Mouse (Mus musculus) E14TG2a.4 (cell line): ENCODE data around the gene Stat2.

Source experiments
- H3K27me3 ChIP-seq: 2 replicates; pipeline ENCODE4 v1.6.1; 2014; ENCODE audit warnings: low read length, control low read depth; ENCODE audit not compliant: insufficient read depth
- H3K36me3 ChIP-seq: 2 replicates; pipeline ENCODE4 v1.6.1; 2014; ENCODE audit warnings: low read length, control low read depth; ENCODE audit not compliant: insufficient read depth
- H3K4me1 ChIP-seq: replicated peaks from 2 replicates; pipeline ENCODE4 v1.6.1; 2014; ENCODE audit warnings: low read depth, low read length, control low read depth
- H3K4me3 ChIP-seq: replicated peaks from 2 replicates; pipeline ENCODE4 v1.5.1; 2014; ENCODE audit warnings: mild to moderate bottlenecking, low read length
- H3K9me3 ChIP-seq: 2 replicates; pipeline ENCODE4 v1.6.1; 2014; ENCODE audit warnings: low read length, control low read depth
- CTCF ChIP-seq: conservative IDR thresholded peaks from 2 replicates; pipeline ENCODE4 v1.5.1; 2014; ENCODE audit warnings: low read length
- NANOG ChIP-seq: IDR thresholded peaks from 2 replicates; pipeline ENCODE4 v1.6.1; 2014; ENCODE audit warnings: borderline replicate concordance, low read length, mixed read lengths
- POU5F1 ChIP-seq: IDR thresholded peaks from 2 replicates; pipeline ENCODE4 v1.6.1; 2014; ENCODE audit warnings: low read length, borderline replicate concordance

Gene Stat2

DNA sequence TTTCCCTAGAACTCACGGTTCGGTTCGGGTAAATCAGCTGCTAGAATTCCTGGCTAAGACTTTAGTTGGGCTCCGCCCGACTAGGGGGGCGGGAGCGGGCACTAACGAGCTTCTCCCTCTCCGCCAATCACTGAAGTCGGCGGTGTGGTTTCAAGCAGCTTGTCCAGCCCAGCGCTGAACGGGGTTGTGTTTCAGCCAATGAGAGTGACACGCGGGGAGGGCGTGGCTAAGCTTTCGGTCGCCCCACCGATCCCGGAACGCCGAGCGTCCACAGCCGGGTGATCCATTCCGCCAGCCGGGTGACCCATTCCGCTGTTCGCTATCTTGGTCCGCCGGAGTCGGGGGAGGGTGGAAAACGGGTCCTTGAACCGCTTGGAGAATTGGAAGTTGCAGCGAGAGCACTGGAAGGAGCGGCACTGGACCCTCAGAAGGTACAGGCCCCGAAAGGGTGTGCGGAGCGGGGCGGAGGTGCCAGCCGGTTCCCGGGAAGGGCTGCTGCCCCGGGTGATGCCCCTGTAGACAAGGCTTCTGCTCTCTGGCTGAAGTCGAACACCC lies at the start of gene Stat2:
Gene Stat2 (plus strand): TSS at position 273 of the 555 bp plus-strand sequence.
- no peak for TF ChIP-seq CTCF
- TF ChIP-seq POU5F1 = no peak
- no peak for TF ChIP-seq NANOG
- Histone ChIP-seq H3K36me3 (peaks cover 13% of the 10 kb centered on the region), H3K4me1 (peaks cover 51% of the 10 kb centered on the region)

DNA sequence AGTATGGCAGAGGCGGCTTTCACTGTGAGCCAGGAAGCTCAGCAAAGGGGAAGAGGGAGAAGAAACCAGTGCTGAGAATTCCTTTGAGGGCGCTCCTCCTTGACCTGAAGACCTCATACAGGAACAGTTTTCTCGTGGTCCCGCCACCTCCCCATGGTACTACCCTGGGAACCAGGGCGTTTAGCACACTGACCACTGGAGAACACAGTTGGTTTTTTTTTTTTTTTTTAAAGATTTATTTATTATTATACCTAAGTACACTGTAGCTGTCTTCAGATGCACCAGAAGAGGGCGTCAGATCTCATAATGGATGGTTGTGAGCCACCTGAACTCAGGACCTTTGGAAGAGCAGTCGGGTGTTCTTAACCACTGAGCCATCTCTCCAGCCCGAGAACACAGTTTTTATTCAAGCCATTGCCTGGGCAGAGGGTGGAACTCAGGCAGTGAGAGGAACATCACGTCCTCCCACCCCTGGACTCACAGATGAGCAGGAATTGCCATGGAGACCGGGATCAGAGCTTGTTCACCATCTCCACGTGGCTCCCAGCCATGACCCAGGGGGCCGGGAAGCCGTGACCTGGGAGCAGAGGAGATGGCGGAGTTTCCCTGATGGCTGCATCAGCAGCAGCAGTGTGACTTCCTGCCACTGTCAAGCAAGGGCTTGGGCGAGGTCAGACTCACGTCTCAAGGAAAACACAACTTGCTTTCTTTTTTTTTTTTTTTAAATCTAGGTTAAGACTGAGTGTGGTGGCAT lies 48.6 kb upstream of the Stat2 start:
- H3K36me3 ChIP-seq = no peaks in the 10 kb centered on the region
- H3K9me3 ChIP-seq = no peaks in the 10 kb centered on the region
- peak overlapping the region; percentile 74 for H3K4me3 ChIP-seq
- peak; percentile 15 for TF ChIP-seq CTCF
- TF ChIP-seq POU5F1 = no peak
- no peak for TF ChIP-seq NANOG
- no peaks in the 10 kb centered on the region for H3K27me3 ChIP-seq
- H3K4me1 ChIP-seq = peaks cover 47% of the 10 kb centered on the region

More for the DNA sequence above, at the start of gene Stat2:
- Histone ChIP-seq H3K27me3 (no peaks in the 10 kb centered on the region), H3K9me3 (no peaks in the 10 kb centered on the region), H3K4me3 (peak within 1 kb of the TSS; percentile 95)

DNA sequence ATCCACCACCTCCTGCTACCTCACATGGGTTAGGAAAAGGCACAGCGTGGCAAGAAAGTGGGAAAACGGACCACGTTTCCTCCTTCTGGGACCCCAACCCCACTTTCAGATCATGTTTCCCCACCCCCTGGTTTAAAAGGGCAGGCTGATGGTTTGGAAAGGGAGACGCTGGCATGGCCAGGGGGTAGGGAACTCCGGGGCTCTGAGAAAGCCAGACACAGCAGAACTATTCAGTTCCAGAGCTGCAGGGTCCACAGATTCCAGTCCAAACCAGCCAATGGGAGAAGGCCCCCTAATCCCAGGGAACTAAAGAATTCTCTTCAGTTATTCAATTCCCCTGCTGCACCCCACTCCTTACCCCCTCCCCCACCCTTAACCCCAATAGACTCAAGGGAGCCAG lies 45.3 kb upstream of the Stat2 start:
- Histone ChIP-seq H3K9me3 (no peaks in the 10 kb centered on the region), H3K4me3 (peak overlapping the region; percentile 70), H3K27me3 (no peaks in the 10 kb centered on the region), H3K4me1 (peaks cover 71% of the 10 kb centered on the region), H3K36me3 (no peaks in the 10 kb centered on the region)
- no peak for TF ChIP-seq NANOG
- TF ChIP-seq POU5F1 = no peak
- no peak for TF ChIP-seq CTCF

GRCm38 (mm10) chr10:128225538-128225937 lies 44.8 kb upstream of the Stat2 start, which contains the start of gene Mip:
Mip (plus strand) TSS chr10:128225838.
- Histone ChIP-seq H3K36me3 (no peaks in the 10 kb centered on the region), H3K9me3 (no peaks in the 10 kb centered on the region), H3K4me1 (peaks cover 71% of the 10 kb centered on the region), H3K27me3 (no peaks in the 10 kb centered on the region), H3K4me3 (peak within 1 kb of the TSS; percentile 70)
- no peak for TF ChIP-seq NANOG

- no peak overlapping the region for H3K4me3 ChIP-seq
- H3K4me1 ChIP-seq = peaks cover 63% of the 10 kb centered on the region
- no peaks in the 10 kb centered on the region for H3K9me3 ChIP-seq
- no peaks in the 10 kb centered on the region for H3K36me3 ChIP-seq
- H3K27me3 ChIP-seq = no peaks in the 10 kb centered on the region
- TF ChIP-seq NANOG = no peak
- TF ChIP-seq POU5F1 = no peak
- no peak for TF ChIP-seq CTCF
Observed at GRCm38 (mm10) chr10:128227592-128227991, 42.8 kb upstream of the Stat2 start.

DNA sequence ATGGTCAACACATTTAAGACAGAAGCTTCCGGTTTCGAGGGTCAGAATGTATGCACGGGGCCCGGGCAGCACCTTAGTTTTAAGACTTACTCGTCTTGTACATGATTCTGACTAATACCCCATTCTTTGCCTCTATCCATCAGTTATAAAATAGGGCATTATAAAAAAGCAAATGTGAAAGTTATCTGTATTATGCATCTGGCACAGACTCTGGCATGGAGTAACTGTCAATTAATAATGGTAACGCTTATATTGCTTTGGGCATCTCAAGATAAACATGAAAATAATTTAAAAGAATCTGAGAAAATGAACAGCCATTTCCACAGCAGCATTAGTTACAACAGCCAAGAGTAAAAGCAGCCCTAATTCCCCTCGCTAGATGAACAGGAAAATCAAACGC lies 42.4 kb upstream of the Stat2 start:
- peaks cover 67% of the 10 kb centered on the region for H3K4me1 ChIP-seq
- no peaks in the 10 kb centered on the region for H3K9me3 ChIP-seq
- no peak overlapping the region for H3K4me3 ChIP-seq
- no peak for TF ChIP-seq CTCF
- no peak for TF ChIP-seq POU5F1
- no peak for TF ChIP-seq NANOG
- no peaks in the 10 kb centered on the region for H3K36me3 ChIP-seq
- no peaks in the 10 kb centered on the region for H3K27me3 ChIP-seq

- Histone ChIP-seq H3K4me3 (peak overlapping the region; percentile 95), H3K27me3 (no peaks in the 10 kb centered on the region), H3K9me3 (no peaks in the 10 kb centered on the region), H3K4me1 (peaks cover 77% of the 10 kb centered on the region), H3K36me3 (peaks cover 18% of the 10 kb centered on the region)
- no peak for TF ChIP-seq CTCF
- TF ChIP-seq POU5F1 = no peak
- TF ChIP-seq NANOG = no peak
Observed at GRCm38 (mm10) chr10:128230582-128230981, 39.8 kb upstream of the Stat2 start.

- no peaks in the 10 kb centered on the region for H3K27me3 ChIP-seq
- H3K4me1 ChIP-seq = peaks cover 77% of the 10 kb centered on the region
- H3K4me3 ChIP-seq = peak overlapping the region; percentile 95
- H3K36me3 ChIP-seq = peaks cover 24% of the 10 kb centered on the region
- TF ChIP-seq CTCF = no peak
- TF ChIP-seq NANOG = no peak
- TF ChIP-seq POU5F1 = no peak
- no peaks in the 10 kb centered on the region for H3K9me3 ChIP-seq
Observed at GRCm38 (mm10) chr10:128231146-128231545, 39.2 kb upstream of the Stat2 start.
